8 mouse cellular contexts compared by ENCODE assay signal in the genomic region with DNA sequence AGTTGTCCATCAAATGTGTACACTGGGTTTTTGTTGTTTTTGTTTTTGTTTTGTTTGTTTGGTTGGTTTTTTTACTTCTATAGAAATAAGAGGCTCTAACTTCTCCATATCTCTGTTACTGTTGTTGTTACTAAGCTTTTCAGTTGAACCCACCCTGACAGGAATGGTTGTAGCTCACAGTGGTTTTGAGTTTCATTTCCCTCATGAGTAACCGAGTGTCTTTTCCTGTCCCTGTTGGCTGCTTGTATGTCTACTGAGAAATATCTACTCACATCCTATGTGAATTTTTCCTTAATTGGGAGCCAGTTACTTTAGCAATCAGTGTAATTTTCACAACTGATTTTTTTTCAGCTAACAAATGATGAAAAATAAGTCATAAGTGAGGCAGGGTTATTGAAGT.
"Had no signal": no experiment of that assay in that cellular context is flagged by ENCODE, and none has a peak within 500 bp of the region (broad histone marks: within the 10 kb centered on the region; RNA-seq: fewer than 3 reads in every experiment).

No protein-coding gene starts in this region.

- DNase-seq: kidney, adult 18-20 months; kidney, postnatal 10 days; kidney, postnatal 4 days; left cerebral cortex, postnatal 4 days; lung, adult 18-20 months; lung, postnatal 36 days; thymus, postnatal 36 days had no signal

- ATAC-seq: midbrain, embryonic 16.5 days had no signal
